Mouse (Mus musculus): ENCODE measurements at regions not wholly inside any gene's neighbourhood (a gene's known extent, or its start where the extent isn't known, plus 50 kb on each side); places are given as distances from the start of the nearest gene placed in this dataset.
A peak's percentile ranks its signal among the peaks of the same experiment; 100 is the strongest.

DNA sequence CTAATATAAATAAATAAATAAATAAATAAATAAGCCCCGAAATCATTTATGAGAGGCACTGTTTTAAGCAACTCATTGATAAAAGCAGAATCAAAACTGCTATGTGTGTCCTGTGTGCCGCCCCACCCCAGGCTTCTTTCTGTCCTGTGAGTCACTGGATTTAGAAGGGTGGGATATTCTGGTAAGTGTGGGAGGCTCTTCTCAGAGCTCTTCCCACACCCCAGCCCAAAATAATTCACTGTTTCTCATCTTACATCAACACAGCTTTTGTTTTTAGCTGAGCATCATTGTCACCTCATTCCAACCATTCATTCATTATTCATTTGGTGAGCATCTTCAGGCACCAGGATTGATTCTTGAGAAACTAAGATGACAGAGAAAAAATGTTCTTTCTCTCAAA lies 118.4 kb downstream of the Barx2 start:
- DNase-seq, result no peak

DNA sequence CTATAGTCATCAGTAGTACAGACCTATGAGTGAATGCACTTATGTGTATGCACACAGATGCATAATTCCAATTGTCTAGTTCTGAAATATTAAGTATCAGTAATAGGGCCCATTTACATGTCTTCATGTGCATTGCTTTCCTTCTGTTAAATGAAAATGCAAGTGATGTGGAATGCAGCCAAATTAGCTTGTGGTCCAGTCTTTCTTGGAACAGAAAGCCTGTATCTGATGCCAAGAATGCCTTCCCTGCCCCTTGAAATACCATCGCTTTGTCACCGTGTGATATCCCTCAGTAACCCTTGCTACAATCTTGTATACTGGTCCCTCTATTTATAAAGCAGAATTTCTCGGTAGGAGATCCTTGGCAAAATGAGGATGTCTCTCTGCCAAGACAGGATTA lies 137.3 kb downstream of the Barx2 start:
- no peak for DNase-seq

DNA sequence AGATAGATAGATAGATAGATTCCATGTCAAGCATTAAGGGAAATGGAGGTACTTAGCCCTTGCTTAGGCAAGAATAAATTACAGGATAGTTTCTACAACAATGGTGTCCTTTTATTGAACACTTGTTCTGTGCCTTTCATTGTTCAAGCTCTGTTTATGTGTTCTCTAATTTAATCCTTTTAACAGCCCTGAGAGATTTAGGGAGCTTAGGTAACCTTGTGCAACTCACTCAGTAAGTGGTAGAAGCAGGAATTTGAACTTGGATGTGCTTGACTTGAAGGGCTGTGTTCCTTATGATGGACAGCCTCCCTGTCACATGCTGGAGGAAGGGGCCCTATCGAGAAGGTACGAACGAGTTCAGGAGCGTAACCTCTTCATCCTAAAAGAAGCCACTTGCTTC lies 147.9 kb downstream of the Barx2 start:
- no peak for DNase-seq

DNA sequence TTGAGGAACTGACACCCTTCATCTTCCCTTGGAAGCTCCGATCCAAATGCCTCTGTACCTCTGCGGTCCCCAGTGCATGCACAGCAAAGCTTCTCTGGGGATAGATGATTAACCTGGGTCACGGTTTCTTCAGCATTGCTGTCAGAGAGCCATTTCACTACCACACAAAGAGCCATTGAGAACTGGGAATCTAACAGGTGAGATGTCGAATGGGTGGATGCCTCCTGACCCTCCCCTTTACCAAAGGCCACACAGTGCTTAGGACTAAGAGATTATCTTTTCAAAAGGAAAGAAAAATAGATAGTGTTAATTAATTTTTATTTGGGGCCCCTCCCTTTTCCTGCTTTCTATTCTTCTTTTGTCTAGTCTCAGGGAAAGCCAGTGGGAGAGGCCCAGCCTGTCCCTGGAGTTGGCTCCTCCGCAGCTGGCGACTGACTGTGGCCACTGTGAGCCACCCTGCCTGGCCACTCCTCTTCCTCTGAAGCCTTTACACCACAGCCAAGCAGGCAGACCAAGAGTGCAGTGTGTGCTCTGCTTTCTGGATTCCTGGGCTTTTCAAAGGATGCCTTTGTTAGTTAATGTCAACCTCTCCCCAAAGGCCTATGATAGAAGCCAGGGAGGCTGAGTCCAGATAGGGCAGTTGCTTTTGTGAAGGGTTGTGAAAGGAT lies 155.2 kb downstream of the Barx2 start:
- no peak for DNase-seq

DNA sequence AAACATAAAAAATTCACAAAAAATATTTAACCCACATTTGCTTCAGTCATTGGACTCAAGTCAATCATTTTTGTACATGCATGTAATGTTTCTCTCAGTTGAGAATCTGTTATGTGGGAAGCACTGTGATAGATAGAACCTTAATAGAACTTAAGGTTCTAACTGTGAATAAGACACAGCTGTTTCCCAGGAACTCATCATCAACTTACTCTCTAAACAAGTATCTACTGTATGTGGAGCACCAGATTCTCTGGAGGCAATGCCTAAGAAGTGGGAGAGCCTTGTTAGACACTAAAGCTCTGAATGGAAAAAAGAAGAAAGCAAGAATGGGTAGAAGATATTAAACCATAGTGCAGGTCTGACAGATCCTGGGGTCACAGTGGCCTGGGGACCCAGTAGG lies 182.8 kb downstream of the Barx2 start:
- DNase-seq, result no peak

DNA sequence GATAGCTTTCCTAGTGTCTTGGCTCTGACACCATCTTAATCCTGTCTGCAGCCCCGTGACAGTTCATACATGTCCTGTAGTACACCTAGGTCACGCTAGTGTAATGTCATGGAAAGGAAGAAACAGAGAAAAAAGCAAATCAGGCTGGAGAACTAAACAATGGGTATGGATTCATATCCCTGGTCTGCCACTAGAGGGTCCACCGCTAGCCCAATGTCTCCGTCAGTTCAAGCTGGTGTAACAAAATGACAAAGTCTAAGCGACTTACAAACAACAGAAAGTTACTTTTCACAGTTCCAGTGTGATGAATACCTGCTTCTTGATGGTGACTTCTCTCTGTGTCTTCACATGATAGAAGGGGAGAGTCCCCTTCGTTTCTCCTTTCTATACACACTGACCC lies 194.0 kb downstream of the Barx2 start:
- no peak for DNase-seq

DNA sequence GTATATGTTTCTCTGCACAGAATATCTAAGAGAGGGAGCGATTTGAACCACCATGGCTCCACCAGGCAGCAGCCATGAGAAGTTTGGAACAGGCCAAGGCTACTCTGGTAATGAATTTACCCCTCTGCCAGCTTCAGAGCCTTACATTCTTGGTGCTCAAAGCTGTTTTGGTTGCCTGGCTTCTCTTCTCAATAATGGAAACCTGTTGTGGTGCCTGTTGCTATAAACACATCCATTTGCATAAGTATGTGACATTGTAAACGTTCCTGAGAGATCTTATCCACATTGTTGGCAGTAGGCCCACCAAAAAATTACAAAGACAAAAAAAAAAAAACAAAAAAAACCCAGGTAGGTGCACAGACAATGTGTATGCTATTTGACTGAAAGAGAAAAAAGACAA lies 203.2 kb downstream of the Barx2 start:
- no peak for DNase-seq

DNA sequence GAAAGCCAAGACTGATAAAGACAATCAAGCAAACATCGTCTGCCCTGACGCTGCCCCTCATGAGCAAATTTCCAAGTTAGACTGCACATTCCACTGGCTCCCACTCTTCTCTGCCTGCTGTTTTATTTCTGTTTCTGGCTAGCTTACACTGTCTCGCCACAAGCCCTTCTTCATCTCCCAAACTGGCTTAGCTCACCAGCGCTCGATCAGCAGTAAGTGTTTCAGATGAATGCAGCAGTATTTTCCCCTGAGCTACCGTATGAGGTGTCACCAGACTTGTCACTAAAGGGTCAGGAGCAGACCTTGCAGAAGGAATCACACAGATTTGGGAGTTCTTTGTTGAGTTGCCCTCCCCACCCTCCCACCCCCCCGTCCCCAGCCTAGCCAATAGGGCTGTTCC lies 206.6 kb downstream of the Barx2 start:
- DNase-seq, result no peak

DNA sequence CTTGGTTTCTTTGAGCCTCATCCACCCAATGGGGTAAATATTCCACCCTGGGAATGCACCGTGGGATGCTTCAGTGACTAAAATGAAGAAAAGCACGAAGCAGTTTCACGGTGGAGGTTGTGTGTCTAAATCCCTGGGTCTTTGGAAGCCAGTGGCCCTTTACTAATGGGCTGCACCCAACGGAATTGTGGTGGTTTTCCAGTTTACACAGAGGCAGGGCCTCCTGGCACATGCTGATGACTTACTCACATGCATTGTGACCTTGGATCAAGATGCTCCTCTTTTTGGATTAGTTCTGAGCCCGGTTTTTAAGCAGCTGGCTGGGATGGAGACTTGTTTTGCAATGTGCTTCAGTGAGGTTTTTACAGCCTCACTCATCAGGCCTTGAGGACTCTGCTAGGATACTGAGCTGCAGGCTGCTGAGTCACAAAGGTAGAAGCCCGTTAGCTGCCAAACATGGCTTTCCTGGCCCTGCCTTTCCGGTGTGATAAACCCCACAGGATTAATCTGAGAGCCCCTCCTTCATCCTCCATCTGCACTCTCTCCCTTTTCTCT lies 222.3 kb downstream of the Barx2 start:
- peak; percentile 50 for DNase-seq

DNA sequence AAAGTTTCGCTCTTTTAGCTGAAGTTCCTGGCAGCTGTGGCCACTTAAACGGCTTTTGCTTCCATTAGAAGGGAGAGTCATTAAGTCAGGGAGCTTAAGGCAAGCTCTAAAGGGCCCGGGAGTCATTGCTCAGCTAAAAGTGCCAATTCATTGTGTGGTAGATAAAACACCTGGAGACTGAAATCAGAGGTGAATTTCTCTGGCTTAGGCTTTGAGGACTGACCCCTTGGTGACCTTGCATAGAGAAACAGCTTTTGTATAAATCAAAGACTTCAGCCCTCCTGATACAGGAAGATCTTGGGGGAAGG lies 224.1 kb upstream of the Tmem45b start:
- DNase-seq, result no peak

DNA sequence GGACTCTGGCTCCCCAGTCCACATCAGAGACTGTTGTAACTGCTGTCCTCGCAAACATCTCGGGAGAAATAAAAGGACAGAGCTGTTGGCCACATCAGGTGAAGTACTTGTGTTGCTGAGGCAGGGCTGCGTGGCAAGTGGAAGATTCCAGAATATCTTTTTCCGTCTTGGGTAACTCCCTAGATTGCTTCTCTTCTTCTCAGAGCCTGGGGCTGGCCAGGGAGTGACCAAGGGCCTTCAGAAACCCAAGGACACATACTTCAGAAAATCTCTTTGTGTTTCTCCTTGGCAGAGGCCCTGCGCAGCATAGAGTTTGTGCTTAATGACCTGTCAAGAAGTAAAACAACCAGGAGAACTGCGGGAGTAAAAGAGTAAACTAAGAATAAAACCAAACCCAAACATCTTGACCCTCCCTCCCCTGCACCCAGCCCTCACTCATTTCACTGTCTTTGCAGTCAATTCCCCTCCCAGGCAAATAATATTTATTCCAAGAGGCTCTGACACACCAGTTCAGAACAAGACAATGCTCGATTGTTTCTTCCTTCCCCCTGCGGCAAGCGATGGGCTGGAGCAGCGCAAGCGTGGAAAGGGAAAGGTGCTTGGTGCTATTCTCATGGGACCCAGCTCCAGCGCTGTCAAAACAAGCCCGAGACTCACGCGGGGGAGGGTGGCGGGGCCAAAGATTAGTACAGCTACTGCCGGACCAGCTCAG lies 223.6 kb upstream of the Tmem45b start:
- DNase-seq, result peak; percentile 39

DNA sequence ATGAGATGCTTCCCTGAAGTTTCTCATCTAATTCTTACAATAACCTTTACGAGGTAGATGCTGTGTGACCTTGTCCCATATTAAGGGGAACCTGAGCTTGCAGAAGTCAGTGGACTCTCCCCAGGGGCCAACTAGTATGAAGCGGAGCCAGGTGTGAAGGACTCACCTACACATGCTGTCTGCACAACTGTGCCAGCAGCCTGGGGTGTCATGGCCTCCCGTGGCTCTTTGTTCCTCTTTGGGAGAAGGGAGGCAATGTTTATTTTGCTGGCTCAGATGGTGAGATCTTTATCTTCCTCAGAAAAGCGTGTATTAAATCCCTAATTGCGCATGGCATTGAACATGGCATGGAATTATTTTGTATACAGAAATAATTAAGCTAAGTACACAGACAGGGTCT lies 222.2 kb upstream of the Tmem45b start:
- DNase-seq, result no peak

DNA sequence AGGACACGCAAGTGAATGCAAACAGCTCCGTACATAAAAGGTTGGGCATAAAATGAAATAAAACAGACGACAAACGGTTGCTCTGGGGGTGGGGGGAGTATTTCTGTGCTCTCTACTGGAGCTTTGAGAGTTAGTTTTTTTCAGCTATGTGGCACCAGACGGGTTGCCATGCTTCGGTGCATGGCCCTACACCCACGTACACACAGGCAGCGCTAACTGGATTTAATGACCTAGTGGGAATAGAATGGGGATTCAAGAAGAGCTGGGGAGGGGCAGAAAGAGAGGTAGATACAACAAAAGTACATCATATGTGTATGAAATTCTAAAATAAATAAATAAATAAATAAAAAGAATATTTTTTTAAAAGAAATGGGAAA lies 220.5 kb upstream of the Tmem45b start:
- DNase-seq, result no peak

DNA sequence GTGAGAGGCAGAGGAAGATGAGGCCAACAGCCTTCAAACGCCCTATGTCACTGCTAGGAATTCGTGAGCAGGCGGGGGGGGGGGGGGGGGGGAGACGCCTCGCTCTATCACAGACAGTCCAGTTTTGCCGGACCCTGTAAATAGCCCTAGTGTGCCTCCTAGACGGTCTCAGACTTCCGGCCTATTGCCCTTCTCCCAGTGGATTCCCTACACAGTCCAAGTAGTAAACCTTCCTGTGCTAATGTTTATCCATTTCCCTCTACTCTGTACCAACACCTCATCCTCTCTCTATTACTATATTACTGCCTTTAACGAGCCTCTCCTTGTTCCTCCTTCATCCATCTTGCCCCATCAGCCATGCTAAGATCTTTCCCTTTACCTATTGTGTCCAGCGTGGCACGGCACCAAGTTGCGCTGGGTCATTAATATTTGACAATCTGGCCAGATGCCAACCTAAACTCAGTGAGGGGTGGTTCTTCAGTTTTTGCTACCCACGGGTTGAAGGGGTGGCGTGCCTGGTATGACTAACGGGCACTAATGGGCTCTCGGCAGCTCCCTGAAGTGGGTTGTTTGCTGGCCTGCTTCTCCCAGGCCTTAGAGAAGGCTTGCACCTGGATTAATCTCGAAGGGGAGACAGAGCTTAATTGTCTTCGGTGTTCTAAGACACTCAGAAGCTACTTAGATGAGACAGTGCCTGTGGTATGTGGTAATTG lies 220.0 kb upstream of the Tmem45b start:
- no peak for DNase-seq

DNA sequence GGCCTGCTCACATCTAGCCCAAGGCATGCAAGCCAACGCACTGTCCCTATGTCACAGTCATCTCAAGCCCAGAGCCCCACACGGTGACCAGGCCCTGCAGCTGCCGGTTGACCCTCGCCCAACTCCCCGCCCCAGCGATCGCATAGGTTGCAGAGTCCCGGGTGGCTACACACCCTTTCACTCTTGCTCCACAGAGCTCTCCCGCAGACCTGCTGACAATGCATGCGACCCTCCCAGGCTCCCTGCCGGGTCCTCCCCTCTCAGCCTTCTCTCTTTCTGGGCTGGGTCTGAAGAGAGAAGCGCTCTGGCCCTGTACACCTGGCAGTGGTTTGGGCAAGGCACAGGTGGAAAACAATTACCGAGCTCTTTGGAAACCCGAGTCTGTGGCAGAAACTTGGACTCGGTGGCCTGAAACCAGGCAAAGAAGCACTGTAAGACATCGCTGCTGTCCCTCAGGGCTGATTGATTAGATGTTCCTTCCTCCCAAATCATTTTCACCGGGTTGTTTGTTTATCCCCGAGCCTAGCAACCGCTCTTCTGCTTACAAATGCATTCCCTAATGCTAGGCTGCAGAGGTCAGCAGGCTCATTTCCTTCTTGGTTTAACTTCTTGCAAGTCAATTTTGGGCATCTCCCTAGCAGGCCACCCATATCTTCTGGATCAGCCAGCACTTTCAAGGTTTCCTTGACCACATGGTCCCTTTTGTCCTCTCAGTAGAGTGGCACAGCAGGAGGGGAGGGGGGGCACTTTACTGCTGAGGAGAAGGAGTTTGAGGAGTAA lies 219.2 kb upstream of the Tmem45b start:
- DNase-seq, result no peak

DNA sequence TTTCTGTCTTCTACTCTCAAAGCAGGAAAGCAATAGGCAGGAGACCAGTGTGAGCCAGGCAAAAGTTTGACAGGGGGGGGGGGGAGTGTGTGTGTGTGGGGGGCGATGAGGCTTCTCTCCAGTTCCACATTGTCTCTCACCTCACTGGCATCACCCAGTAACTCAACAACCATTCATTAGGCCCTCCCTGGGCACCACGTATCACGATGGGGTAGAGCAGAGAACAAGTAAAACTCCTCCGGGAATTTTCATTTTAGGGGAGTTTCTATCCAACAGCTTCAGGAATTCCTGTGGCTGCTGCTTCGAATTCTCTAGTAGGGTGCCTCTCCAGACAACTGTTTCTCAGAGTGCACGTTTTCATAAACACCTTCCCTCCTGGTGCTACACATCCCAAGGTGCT lies 218.6 kb upstream of the Tmem45b start:
- no peak for DNase-seq

DNA sequence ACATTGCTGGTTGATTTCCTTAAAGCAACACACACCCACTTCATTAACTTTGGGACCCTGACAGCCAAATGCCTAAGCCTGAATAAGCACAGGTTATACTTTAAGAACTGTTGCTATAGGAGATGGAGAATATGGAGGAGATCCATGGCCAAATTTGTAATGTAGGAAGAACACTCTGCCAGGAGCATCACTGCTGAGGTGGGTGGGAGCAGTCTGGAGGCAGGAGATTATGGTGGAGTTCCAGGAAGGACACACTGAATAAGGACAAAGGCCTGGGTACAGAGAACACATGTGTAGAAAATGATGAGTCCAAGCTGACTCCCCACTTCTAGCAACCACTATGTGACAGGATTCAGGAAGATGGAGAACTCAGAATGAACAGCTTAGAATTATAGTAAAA lies 212.9 kb upstream of the Tmem45b start:
- DNase-seq, result no peak

DNA sequence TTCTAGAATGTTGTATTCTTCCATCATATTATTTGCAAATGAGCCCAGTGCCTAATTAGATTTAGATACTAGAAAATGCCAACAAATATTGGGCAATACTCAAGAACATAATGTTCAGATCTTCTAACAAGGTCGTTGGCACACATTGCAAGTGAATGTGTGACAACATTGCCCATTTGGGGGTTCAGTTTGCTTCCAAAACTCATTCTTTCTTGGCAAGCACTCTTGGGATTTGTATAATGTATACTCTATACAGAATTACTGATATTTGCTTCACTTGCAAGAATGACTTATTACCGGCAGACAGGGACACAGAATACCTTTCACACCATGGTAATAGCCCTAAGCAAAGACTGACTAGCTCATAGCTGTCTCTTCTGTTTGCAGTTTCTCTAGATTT lies 194.8 kb upstream of the Tmem45b start:
- DNase-seq, result no peak

DNA sequence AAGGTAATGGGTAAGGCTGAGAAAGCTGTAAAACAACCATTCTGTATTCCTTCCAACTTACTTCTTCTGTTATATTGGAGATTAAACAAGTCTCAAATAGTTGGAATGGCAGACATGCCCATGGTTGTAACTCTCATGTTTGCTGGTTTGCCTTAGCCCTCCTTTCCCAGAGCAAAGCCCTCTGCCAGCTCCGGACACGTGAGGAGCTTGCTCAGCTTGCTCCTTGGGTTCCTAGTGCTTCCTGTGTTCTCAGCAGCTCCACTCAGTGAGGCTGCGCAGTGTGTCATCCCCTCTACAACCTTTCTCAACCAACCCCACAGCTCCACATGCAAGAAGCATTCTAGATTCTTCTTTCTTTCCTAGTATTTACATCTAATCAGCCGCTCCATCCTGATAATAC lies 193.3 kb upstream of the Tmem45b start:
- DNase-seq, result no peak

DNA sequence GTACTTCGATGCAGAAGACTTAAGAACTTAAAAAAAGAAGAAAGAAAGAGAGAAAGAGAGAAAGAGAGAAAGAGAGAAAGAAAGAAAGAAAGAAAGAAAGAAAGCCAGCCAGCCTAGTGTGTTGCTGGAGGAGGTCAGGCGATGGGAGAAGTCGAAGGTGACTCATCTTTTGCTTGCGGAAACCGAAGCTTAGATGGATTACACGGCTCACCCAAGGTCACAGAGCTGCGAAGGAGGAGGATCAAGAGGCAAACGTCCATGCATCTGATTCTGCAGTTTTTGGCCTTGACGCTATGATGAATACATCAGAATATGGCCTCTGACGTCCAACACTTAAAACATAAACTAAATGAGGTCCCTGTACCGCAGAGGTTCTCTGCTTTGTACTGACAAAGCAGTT lies 192.4 kb upstream of the Tmem45b start:
- peak; percentile 69 for DNase-seq

DNA sequence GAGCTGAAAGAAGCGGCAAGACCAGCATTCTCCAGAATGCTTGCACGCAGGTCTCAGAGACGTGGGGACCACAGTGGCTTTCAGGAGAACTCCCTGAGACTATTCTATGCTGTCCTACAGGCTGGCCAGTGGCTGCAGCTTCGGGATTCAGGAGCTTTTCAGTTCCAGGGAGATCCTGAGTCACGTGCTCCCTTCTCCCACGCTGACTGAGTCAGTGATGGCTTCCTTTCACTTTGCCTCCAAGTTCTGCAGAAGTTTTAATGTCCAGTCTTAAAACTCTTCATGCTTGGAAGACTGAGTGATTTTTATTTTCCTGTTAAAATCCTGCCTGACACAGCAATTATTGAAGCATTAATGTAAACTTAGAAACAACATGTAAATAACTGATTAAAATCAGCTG lies 190.5 kb upstream of the Tmem45b start:
- no peak for DNase-seq

DNA sequence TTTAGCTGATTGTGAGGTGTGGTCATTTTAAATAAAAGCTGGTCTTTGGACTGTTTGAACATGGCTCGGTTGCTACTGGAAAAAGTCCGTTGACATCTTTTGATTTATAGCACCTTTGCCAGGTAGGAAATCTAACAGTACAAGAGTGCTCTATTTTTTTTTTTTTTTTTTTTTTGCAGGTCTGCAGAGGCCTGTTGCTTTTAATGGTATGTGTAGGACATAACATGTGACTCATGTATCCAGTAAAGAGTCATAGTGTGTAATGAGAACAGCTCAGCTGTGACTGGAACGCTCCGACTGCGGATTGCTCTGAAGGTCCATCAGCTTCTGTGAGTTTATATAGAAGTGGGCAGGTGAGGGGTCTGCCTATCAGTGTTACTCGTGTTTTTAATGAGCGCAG lies 190.0 kb upstream of the Tmem45b start:
- no peak for DNase-seq

DNA sequence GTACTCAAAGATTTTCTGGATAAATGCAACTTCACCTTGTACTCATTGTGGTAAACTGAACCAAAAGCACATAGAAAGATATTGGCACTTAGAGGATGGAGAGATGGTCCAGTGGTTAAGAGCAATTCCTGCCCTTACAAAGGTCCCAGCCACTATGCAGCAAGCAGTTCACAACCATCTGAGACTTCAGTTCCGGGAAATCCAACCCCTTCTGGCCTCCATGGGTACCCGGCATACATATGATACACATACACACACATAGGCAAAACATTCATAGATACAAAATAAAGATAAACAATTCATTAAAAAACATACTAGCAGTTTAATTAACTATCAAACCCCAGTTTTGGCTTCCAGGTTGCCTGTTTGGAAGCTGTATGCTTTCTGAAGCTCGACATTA lies 189.5 kb upstream of the Tmem45b start:
- no peak for DNase-seq
